Mouse (Mus musculus) limb, embryonic 13.5 days (tissue): Measurements from ENCODE around the gene Ap1m2. TPM values are rescaled to one million over a fixed set of nuclear protein-coding genes. Genes with fewer than 3 reads are reported as not detected.

ENCODE experiments used
- ATAC-seq: fragments of 200-750 bp; cut with Nextera tagmentation; 2 replicates; pipeline ENCODE4 v1.8.0; 2017; ENCODE audit warnings: low read depth, moderate number of reproducible peaks, moderate TSS enrichment; ENCODE audit not compliant: low FRiP score
- H3K27ac ChIP-seq: fragments of 300-500 bp; sonication (generic); 2 replicates; pipeline ENCODE4 v1.5.1; 2015; ENCODE audit warnings: inconsistent platforms, mild to moderate bottlenecking, moderate library complexity
- H3K27me3 ChIP-seq: fragments of 300-500 bp; sonication (generic); 2 replicates; pipeline ENCODE4 v1.6.1; 2015; ENCODE audit warnings: mild to moderate bottlenecking, inconsistent platforms
- H3K36me3 ChIP-seq: fragments of 300-500 bp; sonication (generic); 2 replicates; pipeline ENCODE4 v1.6.1; 2015; ENCODE audit warnings: inconsistent platforms, mild to moderate bottlenecking, moderate library complexity
- H3K4me1 ChIP-seq: fragments of 300-500 bp; sonication (generic); 2 replicates; pipeline ENCODE4 v1.6.1; 2015; ENCODE audit warnings: inconsistent platforms
- H3K4me2 ChIP-seq: fragments of 300-500 bp; sonication (generic); replicated peaks from 2 replicates; pipeline ENCODE4 v1.6.1; 2015; ENCODE audit warnings: inconsistent platforms, mild to moderate bottlenecking, moderate library complexity
- H3K4me3 ChIP-seq: fragments of 300-500 bp; sonication (generic); 2 replicates; pipeline ENCODE4 v1.5.1; 2015; ENCODE audit warnings: moderate library complexity, mild to moderate bottlenecking, inconsistent platforms
- H3K9ac ChIP-seq: fragments of 300-500 bp; sonication (generic); 2 replicates; pipeline ENCODE4 v1.6.1; 2015; ENCODE audit warnings: mild to moderate bottlenecking, inconsistent platforms
- H3K9me3 ChIP-seq: fragments of 300-500 bp; sonication (generic); 2 replicates; pipeline ENCODE4 v1.6.1; 2016; ENCODE audit warnings: inconsistent platforms
- WGBS: fragments of 180-500 bp; shearing (Covaris S2); methylation state at CpG from one replicate; pipeline ENCODE4 v1.1.7; 2015; 5-methylcytosine and 5-hydroxymethylcytosine counted together
- polyA plus RNA-seq: library from polyadenylated mRNA; unstranded; fragments of >200 nt; fragmentation: Nextera tagmentation; extraction: Ambion mirVana; gene quantifications from 2 replicates; pipeline ENCODE4 v1.2.1, GENCODE M21; 2015

The Ap1m2 gene
- polyA plus RNA-seq, 1 experiment from 2014 or later: 11.7 TPM

- no peak overlapping the region for H3K27ac ChIP-seq
Measured at GRCm38 (mm10) chr9:21322211-21322916, 10.2 kb upstream of the Ap1m2 start.

GRCm38 (mm10) chr9:21321513-21321835, 9.3 kb upstream of the Ap1m2 start:
- H3K27me3 ChIP-seq: no peaks in the 10 kb centered on the region
- peaks cover 10% of the 10 kb centered on the region; the same call in 1 of the 2 replicates for H3K36me3 ChIP-seq
- peaks cover 21% of the 10 kb centered on the region for H3K4me1 ChIP-seq
- no peak overlapping the region for H3K27ac ChIP-seq
- peak overlapping the region; percentile 92 for H3K4me2 ChIP-seq
- peaks cover 5% of the 10 kb centered on the region; the same call in 1 of the 2 replicates for H3K9me3 ChIP-seq
- peak overlapping the region; percentile 79 for H3K4me3 ChIP-seq
- WGBS: 16% methylated on average over 6 of the region's 6 CpGs
- peak overlapping the region; percentile 82 for H3K9ac ChIP-seq
- no peak for ATAC-seq

More at GRCm38 (mm10) chr9:21322211-21322916, 10.2 kb upstream of the Ap1m2 start:
- peaks cover 13% of the 10 kb centered on the region; the same call in 1 of the 2 replicates for H3K36me3 ChIP-seq
- peak overlapping the region; percentile 79 for H3K4me3 ChIP-seq
- ATAC-seq: no peak
- 69% methylated on average over 19 of the region's 19 CpGs for WGBS
- peaks cover 5% of the 10 kb centered on the region; the same call in 1 of the 2 replicates for H3K9me3 ChIP-seq
- no peaks in the 10 kb centered on the region for H3K27me3 ChIP-seq
- peak overlapping the region; percentile 82 for H3K9ac ChIP-seq
- H3K4me1 ChIP-seq: peaks cover 21% of the 10 kb centered on the region
- peak overlapping the region; percentile 92 for H3K4me2 ChIP-seq

DNA sequence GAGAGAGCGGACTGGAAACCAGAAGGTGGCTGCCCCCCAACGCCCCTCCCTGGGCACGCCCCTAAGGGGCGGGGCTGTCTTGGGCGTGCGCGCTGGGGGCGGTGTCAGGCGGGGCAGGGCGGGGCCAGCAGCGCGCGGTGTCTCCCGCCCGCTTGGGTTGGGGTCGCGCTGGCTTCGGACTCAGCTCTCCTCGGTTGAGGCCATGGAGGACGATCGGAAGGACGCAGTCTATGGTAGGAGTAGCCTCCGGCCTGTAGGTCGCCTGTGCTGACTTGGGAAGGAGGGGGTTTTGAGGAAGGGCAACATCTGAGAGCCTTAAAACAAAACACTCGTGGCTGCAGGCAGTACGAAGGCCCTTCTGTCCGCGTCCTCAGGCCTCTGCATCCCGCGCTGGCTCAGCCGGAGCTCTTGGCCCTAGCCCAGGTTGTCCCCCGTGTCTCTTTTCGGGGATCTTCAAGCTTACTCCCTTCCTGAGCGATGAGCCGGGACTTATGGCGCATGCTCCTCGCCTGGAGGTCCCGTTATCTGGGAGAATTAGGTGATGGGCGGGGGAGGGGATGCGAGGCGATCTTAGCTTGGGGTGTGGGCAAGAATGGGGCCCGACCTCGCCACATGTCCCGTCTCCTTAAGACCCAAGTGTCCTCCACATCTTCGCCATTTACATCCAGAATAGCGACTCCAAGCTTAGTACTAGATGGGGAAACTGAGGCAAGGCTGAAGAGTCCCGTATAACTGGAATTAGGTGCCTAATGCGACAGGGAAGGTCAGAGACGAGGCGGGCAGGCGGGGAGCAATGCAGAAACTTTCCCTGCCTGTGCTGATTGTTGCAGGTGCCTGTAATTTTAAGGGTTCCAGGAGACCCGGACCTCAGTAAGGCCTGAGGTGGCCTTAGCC, 8.7 kb upstream of the Ap1m2 start, which contains the start of gene Slc44a2:
Gene Slc44a2 (plus strand): TSS at position 80 of the 894 bp plus-strand sequence.
- Histone ChIP-seq H3K27me3 (no peaks in the 10 kb centered on the region), H3K4me2 (peak within 1 kb of the TSS; percentile 92), H3K9ac (peak within 1 kb of the TSS; percentile 82), H3K4me3 (peak within 1 kb of the TSS; percentile 79), H3K36me3 (peaks cover 8% of the 10 kb centered on the region; the same call in 1 of the 2 replicates), H3K27ac (no peak within 1 kb of the TSS; the same call in 1 of the 2 replicates), H3K9me3 (peaks cover 5% of the 10 kb centered on the region; the same call in 1 of the 2 replicates), H3K4me1 (peaks cover 21% of the 10 kb centered on the region)
- under 1% methylated on average over 52 of the region's 52 CpGs for WGBS
- ATAC-seq: peak; percentile 94

DNA sequence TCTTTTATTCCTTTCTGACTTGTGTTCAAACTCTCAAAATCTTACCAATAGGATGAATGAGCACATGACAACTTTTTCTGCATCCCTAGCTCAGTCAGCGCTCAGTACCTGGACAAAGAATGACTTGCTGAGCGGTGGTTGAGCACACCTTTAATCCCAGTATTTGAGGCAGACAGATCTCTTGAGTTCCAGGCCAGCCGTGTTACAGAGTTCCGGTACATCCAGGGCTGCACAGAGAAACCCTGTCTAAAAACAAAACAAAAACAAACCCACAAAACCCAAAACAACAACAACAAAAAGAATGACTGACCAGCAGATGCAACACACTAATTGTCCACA, 8.1 kb upstream of the Ap1m2 start:
- H3K9ac ChIP-seq: peak overlapping the region; percentile 82
- H3K9me3 ChIP-seq: peaks cover 5% of the 10 kb centered on the region; the same call in 1 of the 2 replicates
- ATAC-seq: peak; percentile 53
- H3K27me3 ChIP-seq: no peaks in the 10 kb centered on the region
- peaks cover 21% of the 10 kb centered on the region for H3K4me1 ChIP-seq
- H3K27ac ChIP-seq: no peak overlapping the region
- 27% methylated on average over 4 of the region's 4 CpGs for WGBS
- peaks cover 8% of the 10 kb centered on the region; the same call in 1 of the 2 replicates for H3K36me3 ChIP-seq
- peak overlapping the region; percentile 92 for H3K4me2 ChIP-seq
- H3K4me3 ChIP-seq: peak overlapping the region; percentile 79

- Histone ChIP-seq H3K36me3 (peaks cover 3% of the 10 kb centered on the region; the same call in 1 of the 2 replicates), H3K4me2 (no peak overlapping the region), H3K9ac (no peak overlapping the region), H3K9me3 (peaks cover 5% of the 10 kb centered on the region; the same call in 1 of the 2 replicates), H3K27ac (no peak overlapping the region), H3K27me3 (no peaks in the 10 kb centered on the region), H3K4me1 (peaks cover 21% of the 10 kb centered on the region), H3K4me3 (no peak overlapping the region)
- 91% methylated on average over 4 of the region's 4 CpGs for WGBS
- ATAC-seq: no peak
Measured at GRCm38 (mm10) chr9:21319503-21319902, 7.4 kb upstream of the Ap1m2 start.

GRCm38 (mm10) chr9:21318792-21319191, 6.7 kb upstream of the Ap1m2 start:
- Histone ChIP-seq H3K27me3 (no peaks in the 10 kb centered on the region), H3K9ac (no peak overlapping the region), H3K4me3 (no peak overlapping the region), H3K4me2 (no peak overlapping the region), H3K36me3 (no peaks in the 10 kb centered on the region), H3K4me1 (peaks cover 21% of the 10 kb centered on the region), H3K9me3 (peaks cover 5% of the 10 kb centered on the region; the same call in 1 of the 2 replicates), H3K27ac (no peak overlapping the region)
- WGBS: 90% methylated on average over 6 of the region's 6 CpGs
- no peak for ATAC-seq

DNA sequence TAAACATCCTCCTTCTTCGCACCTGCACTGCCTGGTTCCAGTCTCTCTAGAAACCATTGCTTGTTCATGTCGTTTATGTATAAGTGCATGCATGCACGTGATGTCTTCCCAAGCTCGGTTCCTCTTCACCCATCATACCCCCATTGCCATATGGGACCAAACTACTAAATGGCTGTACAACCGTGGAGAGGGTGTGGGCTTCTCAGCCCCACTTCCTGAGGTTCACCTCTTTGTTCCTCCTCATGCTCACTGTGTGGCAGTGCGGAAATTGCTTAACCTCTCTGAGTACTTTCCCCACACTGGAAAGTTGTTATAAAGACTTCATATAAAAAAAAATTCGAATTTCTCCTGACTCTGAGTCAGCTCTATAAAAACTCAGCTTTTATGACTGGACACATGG, 4.6 kb upstream of the Ap1m2 start:
- WGBS: 73% methylated on average over 7 of the region's 7 CpGs
- H3K9me3 ChIP-seq: peaks cover 5% of the 10 kb centered on the region; the same call in 1 of the 2 replicates

DNA sequence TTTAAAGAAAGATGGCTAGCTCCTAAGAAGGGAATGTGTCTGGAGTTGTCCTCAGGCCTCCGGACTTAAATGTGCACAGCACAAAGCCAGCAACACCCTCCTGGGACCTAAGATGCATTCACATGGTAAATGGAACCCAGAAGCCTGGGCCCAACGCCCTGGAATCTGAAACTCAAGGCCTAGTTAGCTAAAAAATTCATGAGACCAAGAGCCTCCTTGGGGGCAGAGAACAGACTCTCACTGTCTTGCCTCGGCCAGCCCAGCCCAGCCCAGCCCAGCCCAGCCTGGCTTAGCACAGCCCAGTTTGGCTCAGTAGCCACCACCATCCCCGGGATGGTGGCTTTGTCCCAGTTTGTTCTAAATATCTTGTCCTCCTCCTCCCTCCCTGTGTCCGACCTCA, 3.3 kb upstream of the Ap1m2 start:
- no peak overlapping the region for H3K4me2 ChIP-seq
- no peak overlapping the region for H3K4me3 ChIP-seq
- no peak overlapping the region; the same call in 1 of the 2 replicates for H3K27ac ChIP-seq
- ATAC-seq: no peak
- 47% methylated on average over 5 of the region's 5 CpGs for whole genome bisulfite sequencing
- H3K36me3 ChIP-seq: no peaks in the 10 kb centered on the region
- peaks cover 6% of the 10 kb centered on the region; the same call in 1 of the 2 replicates for H3K4me1 ChIP-seq
- H3K9ac ChIP-seq: no peak overlapping the region
- H3K27me3 ChIP-seq: peaks cover 24% of the 10 kb centered on the region
- peaks cover 5% of the 10 kb centered on the region; the same call in 1 of the 2 replicates for H3K9me3 ChIP-seq

More for the DNA sequence above, 4.6 kb upstream of the Ap1m2 start:
- no peak overlapping the region for H3K4me2 ChIP-seq
- no peak overlapping the region for H3K27ac ChIP-seq
- peaks cover 12% of the 10 kb centered on the region for H3K4me1 ChIP-seq
- H3K4me3 ChIP-seq: no peak overlapping the region
- H3K9ac ChIP-seq: no peak overlapping the region
- no peak for ATAC-seq
- H3K27me3 ChIP-seq: peaks cover 12% of the 10 kb centered on the region
- H3K36me3 ChIP-seq: no peaks in the 10 kb centered on the region

- H3K9ac ChIP-seq: no peak overlapping the region
- H3K27me3 ChIP-seq: peaks cover 28% of the 10 kb centered on the region
- H3K27ac ChIP-seq: no peak overlapping the region
- H3K36me3 ChIP-seq: no peaks in the 10 kb centered on the region
- 0 out of 2 replicates have a peak, but pooled peaks cover 3% of the 10 kb centered on the region for H3K4me1 ChIP-seq
- no peak for ATAC-seq
- H3K9me3 ChIP-seq: peaks cover 2% of the 10 kb centered on the region; the same call in 1 of the 2 replicates
- no peak overlapping the region for H3K4me3 ChIP-seq
- H3K4me2 ChIP-seq: no peak overlapping the region
- 81% methylated on average over 9 of the region's 9 CpGs for WGBS
Measured at GRCm38 (mm10) chr9:21314367-21315140, 2.4 kb upstream of the Ap1m2 start.

DNA sequence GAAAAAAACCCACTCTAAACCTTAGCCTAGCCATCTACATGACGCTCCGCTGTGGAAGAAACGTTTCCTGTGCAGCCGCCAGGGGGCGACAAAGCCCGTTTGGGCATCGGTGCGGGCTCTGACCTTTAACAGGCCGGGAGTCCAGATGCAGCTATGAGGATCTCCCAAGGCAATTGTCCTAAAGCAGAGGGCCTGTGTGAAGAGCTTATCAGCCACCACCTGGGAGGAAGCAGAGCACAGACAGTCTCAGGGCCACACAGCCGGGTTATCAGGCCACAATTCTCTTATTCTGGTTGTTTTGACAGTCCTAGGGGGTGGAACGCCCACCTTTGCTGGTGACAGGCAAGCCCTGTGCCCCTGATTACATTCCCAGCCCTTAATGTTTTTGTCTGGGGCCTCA, 1.3 kb upstream of the Ap1m2 start:
- no peaks in the 10 kb centered on the region for H3K36me3 ChIP-seq
- WGBS: 8% methylated on average over 11 of the region's 11 CpGs
- peaks cover 28% of the 10 kb centered on the region for H3K27me3 ChIP-seq
- H3K4me2 ChIP-seq: no peak overlapping the region
- 0 out of 2 replicates have a peak, but pooled peaks cover 3% of the 10 kb centered on the region for H3K4me1 ChIP-seq
- no peak for ATAC-seq
- H3K27ac ChIP-seq: no peak overlapping the region
- H3K4me3 ChIP-seq: no peak overlapping the region
- no peak overlapping the region for H3K9ac ChIP-seq
- H3K9me3 ChIP-seq: no peaks in the 10 kb centered on the region

DNA sequence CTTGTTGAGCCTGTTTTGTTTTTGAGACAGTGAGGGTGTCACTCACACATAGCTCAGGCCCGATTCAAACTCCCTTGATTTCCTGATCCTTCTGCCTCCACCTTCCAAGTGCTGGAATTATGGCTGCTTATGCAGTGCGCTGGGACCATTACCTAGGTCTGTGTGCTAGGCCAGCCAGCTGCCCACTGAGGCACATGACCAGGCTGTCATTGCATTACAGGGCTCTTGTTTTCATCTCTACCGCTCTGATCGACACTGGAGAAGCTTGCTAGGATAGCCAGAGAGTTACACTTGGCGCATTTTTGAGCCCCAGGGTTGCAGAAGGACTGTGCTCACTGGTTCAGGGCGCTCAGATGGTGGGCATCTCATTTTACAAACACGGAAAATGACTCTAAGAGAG, 442 bp downstream of the Ap1m2 start:
- no peak for ATAC-seq
- H3K27ac ChIP-seq: no peak overlapping the region; the same call in 1 of the 2 replicates
- H3K4me3 ChIP-seq: peak overlapping the region; percentile 31
- H3K36me3 ChIP-seq: no peaks in the 10 kb centered on the region
- H3K4me2 ChIP-seq: peak overlapping the region; percentile 52
- WGBS: 22% methylated on average over 7 of the region's 7 CpGs
- H3K4me1 ChIP-seq: 0 out of 2 replicates have a peak, but pooled peaks cover 3% of the 10 kb centered on the region
- peaks cover 28% of the 10 kb centered on the region for H3K27me3 ChIP-seq
- H3K9me3 ChIP-seq: no peaks in the 10 kb centered on the region
- H3K9ac ChIP-seq: peak overlapping the region; percentile 19; the same call in 1 of the 2 replicates
